In the genomic region with DNA sequence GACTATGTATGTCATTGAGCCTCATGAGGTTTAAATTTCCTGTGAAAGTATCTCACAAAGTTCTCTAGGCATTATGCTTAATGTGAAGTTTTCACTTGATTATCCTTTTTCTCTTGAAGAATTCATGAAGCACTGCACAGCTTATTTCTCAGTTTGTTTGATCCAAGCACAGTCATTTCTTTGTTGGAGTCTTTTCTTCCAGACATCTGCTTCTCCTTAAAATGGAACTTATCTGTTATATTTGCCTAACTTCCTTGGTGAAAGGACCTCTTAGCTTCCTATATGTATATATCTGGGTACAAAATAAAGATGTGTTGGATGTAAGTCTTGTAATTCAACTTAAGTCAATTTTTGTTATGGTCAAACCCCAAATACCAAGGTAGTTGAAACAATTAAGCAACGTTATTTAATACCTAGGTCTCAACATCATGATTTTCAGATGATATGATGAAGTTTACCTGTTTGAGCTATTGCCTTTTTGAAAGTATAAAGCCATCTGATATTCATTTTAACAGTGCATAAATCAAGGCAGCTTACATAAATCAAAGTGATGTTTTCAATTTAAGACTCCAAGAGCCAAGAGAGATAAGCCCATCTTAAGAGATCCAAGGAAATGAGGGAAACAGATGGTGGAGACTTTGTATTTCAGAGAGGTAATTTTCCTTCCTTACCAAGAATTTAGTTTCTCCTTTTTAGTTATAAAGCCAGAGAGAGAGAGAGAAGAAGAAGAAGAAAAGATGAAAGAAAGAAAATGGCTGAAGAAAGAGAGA, we compare ENCODE assay signal across 12 mouse cellular contexts.
"Had no signal": no experiment of that assay in that cellular context is flagged by ENCODE, and none has a peak within 500 bp of the region (broad histone marks: within the 10 kb centered on the region; RNA-seq: fewer than 3 reads in every experiment).

No protein-coding gene starts in this region.

- H3K27ac ChIP-seq: limb, embryonic 12.5 days; liver, embryonic 14.5 days; midbrain, embryonic 13.5 days; neural tube, embryonic 15.5 days had no signal

- H3K9me3 ChIP-seq: limb, embryonic 12.5 days; midbrain, embryonic 13.5 days; neural tube, embryonic 15.5 days had no signal

- H3K4me2 ChIP-seq: limb, embryonic 12.5 days; midbrain, embryonic 13.5 days; neural tube, embryonic 15.5 days had no signal

- H3K4me3 ChIP-seq: limb, embryonic 12.5 days; midbrain, embryonic 13.5 days; myocyte; neural tube, embryonic 15.5 days had no signal

- H3K27me3 ChIP-seq: limb, embryonic 12.5 days; midbrain, embryonic 13.5 days; neural tube, embryonic 15.5 days had no signal

- DNase-seq: kidney, postnatal 25 days; layer of hippocampus, adult 9-11 months; layer of hippocampus, postnatal 36 days; lung, adult 18-20 months; right cerebral cortex, adult 18-20 months; right cerebral cortex, postnatal 25 days; thymus, postnatal 14 days had no signal

- H3K36me3 ChIP-seq: limb, embryonic 12.5 days; midbrain, embryonic 13.5 days; neural tube, embryonic 15.5 days had no signal

- H3K9ac ChIP-seq: limb, embryonic 12.5 days; liver, embryonic 14.5 days; midbrain, embryonic 13.5 days; neural tube, embryonic 15.5 days had no signal

- ATAC-seq: midbrain, embryonic 13.5 days had no signal

- H3K4me1 ChIP-seq: limb, embryonic 12.5 days; midbrain, embryonic 13.5 days; neural tube, embryonic 15.5 days had no signal
